Mouse (Mus musculus): ENCODE measurements at regions not wholly inside any gene's neighbourhood (a gene's known extent, or its start where the extent isn't known, plus 50 kb on each side); places are given as distances from the start of the nearest gene placed in this dataset.

GRCm38 (mm10) chr1:92343161-92343598, 130.5 kb downstream of the Ndufa10 start:
- no peak for DNase-seq (ENCODE audit: low spot score in 2 of 2)
- intact Hi-C loops (cut with DNase I): no loop called here

GRCm38 (mm10) chr1:92341846-92342540, 131.7 kb downstream of the Ndufa10 start:
- no peak for DNase-seq (ENCODE audit: low spot score in 2 of 2)
- intact Hi-C loops (cut with DNase I): no loop called here

GRCm38 (mm10) chr1:92340644-92341043, 133.0 kb downstream of the Ndufa10 start:
- DNase-seq (ENCODE audit: low spot score in 2 of 2): no peak
- intact Hi-C loops (cut with DNase I): no loop called here

- intact Hi-C loops (cut with DNase I): no loop called here
Observed at GRCm38 (mm10) chr1:92338589-92338988, 135.1 kb downstream of the Ndufa10 start.

GRCm38 (mm10) chr1:92337450-92337849, 136.2 kb downstream of the Ndufa10 start:
- intact Hi-C loops (cut with DNase I): no loop called here
- DNase-seq (ENCODE audit: low spot score in 2 of 2): no peak

More at GRCm38 (mm10) chr1:92338589-92338988, 135.1 kb downstream of the Ndufa10 start:
- DNase-seq (ENCODE audit: low spot score in 2 of 2): no peak

GRCm38 (mm10) chr1:92332248-92332584, 136.7 kb upstream of the Hdac4 start:
- no peak for DNase-seq (ENCODE audit: low spot score in 2 of 2)
- intact Hi-C loops (cut with DNase I): no loop called here

GRCm38 (mm10) chr1:92331559-92332247, 136.2 kb upstream of the Hdac4 start:
- intact Hi-C loops (cut with DNase I): no loop called here
- no peak for DNase-seq (ENCODE audit: low spot score in 2 of 2)

- no peak for DNase-seq (ENCODE audit: low spot score in 2 of 2)
- intact Hi-C loops (cut with DNase I): no loop called here
Observed at GRCm38 (mm10) chr1:92330181-92330580, 134.7 kb upstream of the Hdac4 start.

GRCm38 (mm10) chr1:92329491-92329890, 134.0 kb upstream of the Hdac4 start:
- intact Hi-C loops (cut with DNase I): no loop called here
- DNase-seq (ENCODE audit: low spot score in 2 of 2): no peak

GRCm38 (mm10) chr1:92327141-92327540, 131.6 kb upstream of the Hdac4 start:
- DNase-seq (ENCODE audit: low spot score in 2 of 2): no peak

GRCm38 (mm10) chr1:92325281-92325680, 129.8 kb upstream of the Hdac4 start:
- no peak for DNase-seq (ENCODE audit: low spot score in 2 of 2)

More at GRCm38 (mm10) chr1:92327141-92327540, 131.6 kb upstream of the Hdac4 start:
- intact Hi-C loops (cut with DNase I): no loop called here

GRCm38 (mm10) chr1:92324091-92324950, 128.8 kb upstream of the Hdac4 start:
- intact Hi-C loops (cut with DNase I): no loop called here
- peak; percentile 34 to 37 for DNase-seq (ENCODE audit: low spot score in 2 of 2)

More at GRCm38 (mm10) chr1:92325281-92325680, 129.8 kb upstream of the Hdac4 start:
- intact Hi-C loops (cut with DNase I): no loop called here

- peak in 1 of 2 experiments; percentile 1 for DNase-seq (ENCODE audit: low spot score in 2 of 2)
- intact Hi-C loops (cut with DNase I): no loop called here
Observed at GRCm38 (mm10) chr1:92317131-92317530, 121.6 kb upstream of the Hdac4 start.

- intact Hi-C loops (cut with DNase I): no loop called here
- no peak for DNase-seq (ENCODE audit: low spot score in 2 of 2)
Observed at GRCm38 (mm10) chr1:92316191-92316723, 120.8 kb upstream of the Hdac4 start.

- intact Hi-C loops (cut with DNase I): no loop called here
- peak in 1 of 2 experiments; percentile 2 for DNase-seq (ENCODE audit: low spot score in 2 of 2)
Observed at GRCm38 (mm10) chr1:92313001-92313597, 117.6 kb upstream of the Hdac4 start.

- peak; percentile 46 to 51 for DNase-seq (ENCODE audit: low spot score in 2 of 2)
Observed at GRCm38 (mm10) chr1:92309883-92310282, 114.4 kb upstream of the Hdac4 start.

GRCm38 (mm10) chr1:92309381-92309780, 113.9 kb upstream of the Hdac4 start:
- intact Hi-C loops (cut with DNase I): no loop called here
- DNase-seq (ENCODE audit: low spot score in 2 of 2): peak; percentile 20 to 29

More at GRCm38 (mm10) chr1:92309883-92310282, 114.4 kb upstream of the Hdac4 start:
- intact Hi-C loops (cut with DNase I): no loop called here

GRCm38 (mm10) chr1:92308537-92308936, 113.0 kb upstream of the Hdac4 start:
- intact Hi-C loops (cut with DNase I): no loop called here

GRCm38 (mm10) chr1:92306042-92306441, 110.5 kb upstream of the Hdac4 start:
- no peak for DNase-seq (ENCODE audit: low spot score in 2 of 2)
- intact Hi-C loops (cut with DNase I): no loop called here

More at GRCm38 (mm10) chr1:92308537-92308936, 113.0 kb upstream of the Hdac4 start:
- DNase-seq (ENCODE audit: low spot score in 2 of 2): no peak
